Mouse (Mus musculus) intestine, embryonic 14.5 days (tissue): Measurements from ENCODE around the gene Hs1bp3. TPM values are rescaled to one million over a fixed set of nuclear protein-coding genes. Genes with fewer than 3 reads are reported as not detected.
A peak's percentile ranks its signal among the peaks of the same experiment; 100 is the strongest.

Experiments used
- ATAC-seq: fragments of 200-750 bp; cut with Nextera tagmentation; replicated peaks from 2 replicates; pipeline ENCODE4 v1.8.0; 2017; ENCODE audit warnings: low read depth, moderate number of reproducible peaks, moderate TSS enrichment, moderate library complexity; ENCODE audit not compliant: low FRiP score, low TSS enrichment
- DNase-seq: peaks from one replicate; pipeline ENCODE4 v3.0.0-alpha.2; 2018; ENCODE audit warnings: low spot score
- H3K27ac ChIP-seq: fragments of 300-500 bp; sonication (generic); 2 replicates; pipeline ENCODE4 v1.5.1; 2014; ENCODE audit warnings: low read depth, mild to moderate bottlenecking, control low read depth
- H3K27me3 ChIP-seq: fragments of 300-500 bp; sonication (generic); replicated peaks from 2 replicates; pipeline ENCODE4 v1.6.1; 2014; ENCODE audit warnings: low read length, control low read depth; ENCODE audit not compliant: control insufficient read depth, insufficient read depth
- H3K36me3 ChIP-seq: fragments of 300-500 bp; sonication (generic); 2 replicates; pipeline ENCODE4 v1.6.1; 2014; ENCODE audit warnings: low read length, control low read depth; ENCODE audit not compliant: control insufficient read depth, insufficient read depth
- H3K4me1 ChIP-seq: fragments of 300-500 bp; sonication (generic); replicated peaks from 2 replicates; pipeline ENCODE4 v1.6.1; 2014; ENCODE audit warnings: low read length, control low read depth, mixed read lengths; ENCODE audit not compliant: control insufficient read depth, insufficient read depth
- H3K4me2 ChIP-seq: fragments of 300-500 bp; sonication (generic); 2 replicates; pipeline ENCODE4 v1.6.1; 2014; ENCODE audit warnings: low read length
- H3K4me3 ChIP-seq: fragments of 300-500 bp; sonication (generic); 2 replicates; pipeline ENCODE4 v1.5.1; 2014; ENCODE audit warnings: low read depth, low read length, control low read depth, mixed read lengths
- H3K9ac ChIP-seq: fragments of 300-500 bp; sonication (generic); 2 replicates; pipeline ENCODE4 v1.6.1; 2014; ENCODE audit warnings: mild to moderate bottlenecking, low read length
- H3K9me3 ChIP-seq: fragments of 300-500 bp; sonication (generic); 2 replicates; pipeline ENCODE4 v1.6.1; 2016; ENCODE audit warnings: low read length, control low read depth; ENCODE audit not compliant: control insufficient read depth
- WGBS: fragments of 180-500 bp; shearing (Covaris S2); extraction: QIAGEN DNeasy Blood & Tissue Kit; methylation state at CpG from one replicate; pipeline ENCODE4 v1.1.7; 2014; 5-methylcytosine and 5-hydroxymethylcytosine counted together
- polyA plus RNA-seq: library from polyadenylated mRNA; unstranded; fragments of >200 nt; fragmentation: Nextera tagmentation; extraction: Ambion mirVana; gene quantifications from 2 replicates; pipeline ENCODE4 v1.2.1, GENCODE M21; 2014

Hs1bp3 gene
- polyA plus RNA-seq, 1 experiment from 2014 or later = 15.4 TPM

- Histone ChIP-seq H3K4me3 (no peak overlapping the region), H3K4me2 (no peak overlapping the region)
- DNase-seq = peak; percentile 74
Observed at GRCm38 (mm10) chr12:8299143-8300110, 13.8 kb upstream of the Hs1bp3 start.

GRCm38 (mm10) chr12:8300111-8300480 lies 13.1 kb upstream of the Hs1bp3 start:
- no peak overlapping the region for H3K4me2 ChIP-seq
- H3K4me3 ChIP-seq = no peak overlapping the region
- H3K27me3 ChIP-seq = peaks cover 97% of the 10 kb centered on the region
- ATAC-seq (no peak), DNase-seq (no peak)
- no peaks in the 10 kb centered on the region for H3K36me3 ChIP-seq
- H3K27ac ChIP-seq = no peak overlapping the region
- peaks cover 2% of the 10 kb centered on the region; the same call in 1 of the 2 replicates for H3K4me1 ChIP-seq
- H3K9me3 ChIP-seq = no peaks in the 10 kb centered on the region
- no peak overlapping the region for H3K9ac ChIP-seq
- WGBS = 22% methylated on average over 10 of the region's 10 CpGs

More at GRCm38 (mm10) chr12:8299143-8300110, 13.8 kb upstream of the Hs1bp3 start:
- Histone ChIP-seq H3K4me1 (peaks cover 2% of the 10 kb centered on the region; the same call in 1 of the 2 replicates), H3K27me3 (peaks cover 97% of the 10 kb centered on the region), H3K27ac (no peak overlapping the region), H3K36me3 (no peaks in the 10 kb centered on the region), H3K9ac (no peak overlapping the region), H3K9me3 (no peaks in the 10 kb centered on the region)
- WGBS = 10% methylated on average over 34 of the region's 34 CpGs
- ATAC-seq = no peak

GRCm38 (mm10) chr12:8300521-8300920 lies 12.7 kb upstream of the Hs1bp3 start:
- no peak overlapping the region for H3K4me3 ChIP-seq
- H3K27ac ChIP-seq = no peak overlapping the region
- peaks cover 2% of the 10 kb centered on the region; the same call in 1 of the 2 replicates for H3K4me1 ChIP-seq
- no peak for ATAC-seq
- no peak for DNase-seq
- H3K9me3 ChIP-seq = no peaks in the 10 kb centered on the region
- 40% methylated on average over 5 of the region's 5 CpGs for WGBS
- peaks cover 97% of the 10 kb centered on the region for H3K27me3 ChIP-seq
- no peak overlapping the region for H3K9ac ChIP-seq
- H3K36me3 ChIP-seq = no peaks in the 10 kb centered on the region
- H3K4me2 ChIP-seq = no peak overlapping the region

- ATAC-seq (no peak), DNase-seq (no peak)
- 3% methylated on average over 43 of the region's 46 CpGs for WGBS
- Histone ChIP-seq H3K27ac (no peak overlapping the region), H3K4me2 (peak overlapping the region; percentile 73), H3K4me1 (peaks cover 2% of the 10 kb centered on the region; the same call in 1 of the 2 replicates), H3K27me3 (peaks cover 94% of the 10 kb centered on the region), H3K36me3 (no peaks in the 10 kb centered on the region), H3K9me3 (no peaks in the 10 kb centered on the region), H3K4me3 (peak overlapping the region; percentile 35), H3K9ac (0 out of 2 replicates have a peak overlapping the region, but pooled peaks have one; percentile 25)
Observed at GRCm38 (mm10) chr12:8301011-8301814, 12.0 kb upstream of the Hs1bp3 start.

GRCm38 (mm10) chr12:8301841-8302431 lies 11.3 kb upstream of the Hs1bp3 start, which contains the start of gene Gdf7:
TSS of gene Gdf7 (minus strand) at chr12:8301954.
- Histone ChIP-seq H3K4me3 (peak within 1 kb of the TSS; percentile 35), H3K9me3 (no peaks in the 10 kb centered on the region), H3K36me3 (no peaks in the 10 kb centered on the region), H3K9ac (0 out of 2 replicates have a peak within 1 kb of the TSS, but pooled peaks have one; percentile 25), H3K4me2 (peak within 1 kb of the TSS; percentile 73), H3K27ac (no peak within 1 kb of the TSS), H3K4me1 (peaks cover 2% of the 10 kb centered on the region; the same call in 1 of the 2 replicates), H3K27me3 (peaks cover 87% of the 10 kb centered on the region)
- ATAC-seq = no peak
- under 1% methylated on average over 47 of the region's 53 CpGs for WGBS
- DNase-seq = no peak

- H3K4me2 ChIP-seq = no peak overlapping the region
- DNase-seq (no peak), ATAC-seq (no peak)
- WGBS = 30% methylated on average over 2 of the region's 2 CpGs
- H3K27me3 ChIP-seq = peaks cover 57% of the 10 kb centered on the region
- H3K9ac ChIP-seq = no peak overlapping the region
- H3K4me3 ChIP-seq = no peak overlapping the region
- H3K9me3 ChIP-seq = no peaks in the 10 kb centered on the region
- H3K27ac ChIP-seq = no peak overlapping the region
- H3K4me1 ChIP-seq = no peaks in the 10 kb centered on the region
- no peaks in the 10 kb centered on the region for H3K36me3 ChIP-seq
Observed at GRCm38 (mm10) chr12:8305258-8305657, 8.0 kb upstream of the Hs1bp3 start.

- 4% methylated on average over 5 of the region's 5 CpGs for WGBS
- no peak overlapping the region for H3K9ac ChIP-seq
- DNase-seq = peak; percentile 78
- no peak overlapping the region for H3K4me2 ChIP-seq
- H3K27me3 ChIP-seq = peaks cover 50% of the 10 kb centered on the region
- peak; percentile 23; the same call in 1 of the 2 replicates for ATAC-seq
- H3K27ac ChIP-seq = no peak overlapping the region
- no peaks in the 10 kb centered on the region for H3K4me1 ChIP-seq
- no peaks in the 10 kb centered on the region for H3K9me3 ChIP-seq
- H3K36me3 ChIP-seq = no peaks in the 10 kb centered on the region
- no peak overlapping the region for H3K4me3 ChIP-seq
Observed at GRCm38 (mm10) chr12:8306432-8306831, 6.8 kb upstream of the Hs1bp3 start.

- Histone ChIP-seq H3K9me3 (no peaks in the 10 kb centered on the region), H3K4me3 (no peak overlapping the region), H3K27ac (no peak overlapping the region), H3K27me3 (peaks cover 49% of the 10 kb centered on the region), H3K4me1 (no peaks in the 10 kb centered on the region), H3K9ac (no peak overlapping the region), H3K36me3 (no peaks in the 10 kb centered on the region), H3K4me2 (no peak overlapping the region)
- ATAC-seq (peak; percentile 17; the same call in 1 of the 2 replicates), DNase-seq (no peak)
- 77% methylated on average over 1 of the region's 1 CpGs for WGBS
Observed at GRCm38 (mm10) chr12:8306910-8307309, 6.3 kb upstream of the Hs1bp3 start.
